In genomic region chr3:94764545-94765292, GRCm38 (mm10) we compare ENCODE assay signal across 9 mouse cellular contexts. TPM values are rescaled to one million over a fixed set of nuclear protein-coding genes. Genes with fewer than 3 reads are reported as not detected.
DNase-seq lines count a peak whose midpoint lies in the region; ATAC-seq and TF ChIP-seq lines count a peak whose summit lies in the region.
"Not testable (repeated sequence)": the region's sequence is repeated elsewhere in the genome, so short reads cannot be mapped to it uniquely, and the experiment has no call there.
"Had no signal": no experiment of that assay in that cellular context is flagged by ENCODE, and none has a peak within 500 bp of the region (broad histone marks: within the 10 kb centered on the region; RNA-seq: fewer than 3 reads in every experiment).

No protein-coding gene starts in this region.

- not testable (repeated sequence) for H3K9me3 ChIP-seq in MEL (replicated peaks; ENCODE audit: insufficient read depth, low read length); intestine, embryonic 16.5 days (ENCODE audit: control insufficient read depth, low read length); liver, embryonic 15.5 days (replicated peaks)

- peak in 2 of 3 experiments; percentile 17 to 31; a peak in 3 of 6 replicates for TF ChIP-seq CTCF in MEL (IDR thresholded peaks at IDR 0.05 in 2 of 3, conservative IDR thresholded peaks at IDR 0.05 in 1 of 3; ENCODE audit: control insufficient read depth in 1 of 3, insufficient read depth in 1 of 3, low read depth in 2 of 3, low read length in 3 of 3, poor library complexity in 1 of 3, severe bottlenecking in 1 of 3)
- TF ChIP-seq CTCF in left cerebral cortex, adult 2 months (IDR thresholded peaks at IDR 0.05), result peak; percentile 12

- H3K4me2 ChIP-seq in intestine, embryonic 16.5 days (ENCODE audit: low read depth, low read length), result not testable (repeated sequence)
- H3K4me2 ChIP-seq in liver, embryonic 15.5 days, result peak overlapping the region; percentile 53

- H3K4me3 ChIP-seq in MEL (ENCODE audit: control insufficient read depth in 1 of 2, insufficient read depth in 1 of 2, low read depth in 2 of 2, low read length in 2 of 2); intestine, embryonic 16.5 days (ENCODE audit: low read length); left cerebral cortex, adult 2 months; liver, embryonic 15.5 days (replicated peaks): not testable (repeated sequence)

- intact Hi-C loops in left cerebral cortex, adult 2 months (cut with DNase I), result not testable (repeated sequence)

- not testable (repeated sequence) for H3K27me3 ChIP-seq in MEL (ENCODE audit: control insufficient read depth in 1 of 2, insufficient read depth in 2 of 2, low read length in 2 of 2); intestine, embryonic 16.5 days (replicated peaks; ENCODE audit: control insufficient read depth, insufficient read depth, low read length); liver, embryonic 15.5 days

- 86% methylated on average over 3 of the region's 5 CpGs for WGBS in intestine, embryonic 16.5 days
- WGBS in liver, embryonic 15.5 days (ENCODE audit: insufficient replicate concordance), result 26% methylated on average over 5 of the region's 5 CpGs

- H3K27ac ChIP-seq in MEL (ENCODE audit: control insufficient read depth, low read depth, low read length); intestine, embryonic 16.5 days (ENCODE audit: low read length); left cerebral cortex, adult 2 months; liver, embryonic 15.5 days (replicated peaks): not testable (repeated sequence)

- peak; percentile 5; the same call in 1 of the 2 replicates for TF ChIP-seq RAD21 in MEL (IDR thresholded peaks at IDR 0.05; ENCODE audit: low read depth, low read length)

- H3K79me2 ChIP-seq in MEL (ENCODE audit: control insufficient read depth, insufficient read depth, low read length, poor library complexity), result not testable (repeated sequence)

- not testable (repeated sequence) for TF ChIP-seq EP300 in MEL (IDR thresholded peaks at IDR 0.05; ENCODE audit: low read depth in 1 of 2, low read length in 2 of 2)

- not testable (repeated sequence) for TF ChIP-seq POLR2A in MEL (IDR thresholded peaks at IDR 0.05; ENCODE audit: control insufficient read depth in 1 of 2, insufficient read depth in 1 of 2, low read depth in 1 of 2, low read length in 2 of 2, poor library complexity in 1 of 2)

- H3K9ac ChIP-seq in MEL (ENCODE audit: control insufficient read depth, low read depth, low read length, poor library complexity, severe bottlenecking); intestine, embryonic 16.5 days (ENCODE audit: low read depth, low read length); liver, embryonic 15.5 days: not testable (repeated sequence)

- peak; percentile 28 for DNase-seq in MEL (ENCODE audit: low read depth, low spot score)
- DNase-seq in left cerebral cortex, adult 2 months (ENCODE audit: extremely low spot score in 1 of 2, low spot score in 2 of 2), result not testable (repeated sequence)

- ATAC-seq in erythroblast, adult 5-6 weeks (replicated peaks; ENCODE audit: low FRiP score, poor library complexity, severe bottlenecking), result peak; percentile 72
- peak; percentile 69 for ATAC-seq in granulocyte monocyte progenitor cell, adult 5-6 weeks (replicated peaks; ENCODE audit: poor library complexity, severe bottlenecking)
- ATAC-seq in intestine, embryonic 16.5 days, result 0 out of 2 replicates have a peak, but pooled peaks have one; percentile 32
- ATAC-seq in liver, embryonic 15.5 days (ENCODE audit: insufficient read depth), result peak; percentile 86
- peak; percentile 67 for ATAC-seq in megakaryocyte progenitor cell, adult 5-6 weeks (replicated peaks; ENCODE audit: poor library complexity)

- H3K36me3 ChIP-seq in MEL (ENCODE audit: control insufficient read depth in 1 of 2, insufficient read depth in 2 of 2, low read length in 2 of 2); intestine, embryonic 16.5 days (ENCODE audit: control insufficient read depth, insufficient read depth, low read length); liver, embryonic 15.5 days (replicated peaks): not testable (repeated sequence)

- not testable (repeated sequence) for H3K4me1 ChIP-seq in MEL (ENCODE audit: control insufficient read depth in 1 of 2, insufficient read depth in 2 of 2, low read length in 2 of 2); intestine, embryonic 16.5 days (ENCODE audit: control insufficient read depth, insufficient read depth, low read length)
- H3K4me1 ChIP-seq in liver, embryonic 15.5 days (replicated peaks), result peaks cover 11% of the 10 kb centered on the region

TF ChIP-seq in MEL, 35 proteins besides CTCF, POLR2A, EP300 and RAD21:
- TF ChIP-seq GATA1 (IDR thresholded peaks at IDR 0.05; ENCODE audit: low read depth, low read length), result 0 out of 2 replicates have a peak, but pooled peaks have one; percentile 9
TF ChIP-seq in MEL: peak in this region for 1; not testable (repeated sequence) for 34.

RNA-seq across cellular contexts. Expression of gene Cgn, which starts 21.6 kb away (rescaled TPM):
- total RNA-seq in MEL (2012; rRNA removed), result 0.04 and 0.07 TPM in 2 replicates
- polyA plus RNA-seq in MEL (2012; ENCODE audit: insufficient read depth in 1 of 2, insufficient read length in 2 of 2, low read depth in 1 of 2, low replicate concordance in 2 of 2, missing spikeins in 1 of 2), result under 1 TPM in 1 of 2 experiments, not detected in 1; 0.86 TPM
- not detected in 2 replicates for total RNA-seq in erythroblast, adult 5-6 weeks (2015; ENCODE audit: low replicate concordance)
- total RNA-seq in erythroblast, adult 5-6 weeks (2017; ENCODE audit: low replicate concordance), result not detected in 2 replicates
- 0.17 TPM in 1 of 2 replicates, not detected in the other for total RNA-seq in granulocyte monocyte progenitor cell, adult 5-6 weeks (2014; fragmentation: Nextera tagmentation)
- not detected in 2 replicates for total RNA-seq in granulocyte monocyte progenitor cell, adult 5-6 weeks (2017)
- polyA plus RNA-seq in intestine, embryonic 16.5 days (2015; fragmentation: Nextera tagmentation; extraction: Ambion mirVana), result 80.9 and 90.7 TPM in 2 replicates
- total RNA-seq in left cerebral cortex, adult 2 months (2021), result 1 to 10 TPM; 4.5 TPM
- 11.2 and 14.1 TPM in 2 replicates for polyA plus RNA-seq in liver, embryonic 15.5 days (2015; fragmentation: Nextera tagmentation; extraction: Ambion mirVana)
- total RNA-seq in megakaryocyte progenitor cell, adult 5-6 weeks (2015), result not detected in 2 replicates
- total RNA-seq in megakaryocyte progenitor cell, adult 5-6 weeks (2017), result not detected in 2 replicates
- total RNA-seq: megakaryocyte, adult 5-6 weeks had no signal
- polyA plus RNA-seq: activated CD4-positive, CD25-positive, alpha-beta regulatory T cell, adult 4 months had no signal

Comparison
In these comparisons a context has a peak if more than half of its experiments do, and no peak if none do; other contexts are left out.
1. ATAC-seq: peak in every context shown above with its lines; median percentile 86 in liver, embryonic 15.5 days; 72 in erythroblast, adult 5-6 weeks; 69 in granulocyte monocyte progenitor cell, adult 5-6 weeks; 67 in megakaryocyte progenitor cell, adult 5-6 weeks; 32 in intestine, embryonic 16.5 days.